Mouse (Mus musculus) limb, embryonic 15.5 days (tissue): ENCODE data around the gene Otud3. TPM values are rescaled to one million over a fixed set of nuclear protein-coding genes. Genes with fewer than 3 reads are reported as not detected.
"Not testable (repeated sequence)": the region's sequence is repeated elsewhere in the genome, so short reads cannot be mapped to it uniquely, and the experiment has no call there.

ENCODE experiments used
- ATAC-seq: fragments of 200-750 bp; cut with Nextera tagmentation; 2 replicates; pipeline ENCODE4 v1.8.0; 2017; ENCODE audit warnings: low read depth, moderate TSS enrichment; ENCODE audit not compliant: insufficient number of reproducible peaks, low FRiP score, low TSS enrichment
- H3K27ac ChIP-seq: fragments of 300-500 bp; sonication (generic); 2 replicates; pipeline ENCODE4 v1.5.1; 2015; ENCODE audit warnings: moderate library complexity, mild to moderate bottlenecking, inconsistent platforms
- H3K27me3 ChIP-seq: fragments of 300-500 bp; sonication (generic); 2 replicates; pipeline ENCODE4 v1.6.1; 2015; ENCODE audit warnings: inconsistent platforms
- H3K36me3 ChIP-seq: fragments of 300-500 bp; sonication (generic); 2 replicates; pipeline ENCODE4 v1.6.1; 2015; ENCODE audit warnings: inconsistent platforms
- H3K4me1 ChIP-seq: fragments of 300-500 bp; sonication (generic); 2 replicates; pipeline ENCODE4 v1.6.1; 2015; ENCODE audit warnings: inconsistent platforms
- H3K4me2 ChIP-seq: fragments of 300-500 bp; sonication (generic); 2 replicates; pipeline ENCODE4 v1.6.1; 2015; ENCODE audit warnings: mild to moderate bottlenecking, inconsistent platforms
- H3K4me3 ChIP-seq: fragments of 300-500 bp; sonication (generic); 2 replicates; pipeline ENCODE4 v1.5.1; 2015; ENCODE audit warnings: mild to moderate bottlenecking, inconsistent platforms
- H3K9ac ChIP-seq: fragments of 300-500 bp; sonication (generic); 2 replicates; pipeline ENCODE4 v1.6.1; 2015; ENCODE audit warnings: inconsistent platforms
- H3K9me3 ChIP-seq: fragments of 300-500 bp; sonication (generic); 2 replicates; pipeline ENCODE4 v1.6.1; 2016; ENCODE audit warnings: inconsistent platforms
- WGBS: fragments of 180-500 bp; shearing (Covaris S2); methylation state at CpG from one replicate; pipeline ENCODE4 v1.1.7; 2015; 5-methylcytosine and 5-hydroxymethylcytosine counted together
- polyA plus RNA-seq: library from polyadenylated mRNA; unstranded; fragments of >200 nt; fragmentation: Nextera tagmentation; extraction: Ambion mirVana; gene quantifications from 2 replicates; pipeline ENCODE4 v1.2.1, GENCODE M21; 2015

Otud3 gene
- polyA plus RNA-seq, 1 experiment from 2014 or later = 2.6 TPM

DNA sequence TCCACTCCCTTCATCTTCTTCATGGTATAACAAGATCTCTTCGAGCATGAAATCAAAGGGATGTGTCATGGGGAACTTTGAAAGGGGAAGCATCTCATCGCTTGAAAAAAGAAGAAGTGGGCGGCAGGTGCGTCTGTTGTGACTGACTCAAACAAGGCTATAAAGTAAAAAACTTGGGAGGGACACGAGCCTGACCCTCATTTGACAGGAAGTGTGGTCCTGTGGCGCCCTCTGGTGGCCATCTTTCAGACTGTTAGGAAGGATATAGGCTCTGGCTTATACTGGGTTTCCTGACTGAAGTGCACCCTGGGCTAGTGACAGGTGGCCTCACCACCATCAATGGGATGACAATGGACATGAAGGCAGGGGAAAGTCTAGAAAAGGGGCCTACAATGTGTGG is 29.5 kb downstream of the Otud3 start:
- H3K36me3 ChIP-seq = no peaks in the 10 kb centered on the region
- H3K27me3 ChIP-seq = no peaks in the 10 kb centered on the region; the same call in 1 of the 2 replicates
- no peak overlapping the region for H3K9ac ChIP-seq
- no peak for ATAC-seq
- no peak overlapping the region for H3K4me2 ChIP-seq
- H3K4me1 ChIP-seq = peaks cover 9% of the 10 kb centered on the region
- WGBS = 12% methylated on average over 6 of the region's 6 CpGs
- H3K27ac ChIP-seq = no peak overlapping the region
- H3K9me3 ChIP-seq = no peaks in the 10 kb centered on the region
- no peak overlapping the region for H3K4me3 ChIP-seq

DNA sequence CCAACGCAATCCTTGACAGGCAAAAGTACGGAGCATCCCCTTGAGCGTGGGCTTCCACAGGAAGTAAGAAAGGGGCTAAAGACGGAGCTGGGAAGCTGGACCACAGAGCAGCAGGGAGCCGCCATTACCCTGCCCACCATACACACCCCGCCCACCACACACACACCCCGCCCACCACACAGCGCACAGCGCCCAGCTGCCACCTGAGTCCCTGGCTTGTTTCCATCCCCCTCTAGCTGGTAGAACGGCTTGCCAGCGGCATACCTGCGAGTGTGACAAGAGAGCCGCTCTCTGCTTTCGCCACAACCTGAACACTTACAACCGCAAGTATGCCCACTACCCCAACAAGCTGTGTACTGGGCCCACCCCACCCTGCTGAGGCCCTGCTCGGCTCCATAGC is 31.6 kb downstream of the Otud3 start:
- WGBS = 10% methylated on average over 16 of the region's 16 CpGs
- Histone ChIP-seq H3K4me3 (peak overlapping the region; percentile 14), H3K4me1 (peaks cover 9% of the 10 kb centered on the region), H3K4me2 (peak overlapping the region; percentile 37), H3K9ac (no peak overlapping the region), H3K27ac (no peak overlapping the region), H3K9me3 (no peaks in the 10 kb centered on the region), H3K36me3 (no peaks in the 10 kb centered on the region), H3K27me3 (no peaks in the 10 kb centered on the region; the same call in 1 of the 2 replicates)
- ATAC-seq = no peak

- H3K27me3 ChIP-seq = no peaks in the 10 kb centered on the region; the same call in 1 of the 2 replicates
- peaks cover 9% of the 10 kb centered on the region for H3K4me1 ChIP-seq
- H3K9me3 ChIP-seq = no peaks in the 10 kb centered on the region
- no peak overlapping the region for H3K27ac ChIP-seq
- H3K4me3 ChIP-seq = no peak overlapping the region
- no peak overlapping the region for H3K4me2 ChIP-seq
- H3K9ac ChIP-seq = no peak overlapping the region
- no peaks in the 10 kb centered on the region for H3K36me3 ChIP-seq
- WGBS = 87% methylated on average over 7 of the region's 7 CpGs
- ATAC-seq = no peak
Measured at GRCm38 (mm10) chr4:138880811-138881584, 32.7 kb downstream of the Otud3 start.

GRCm38 (mm10) chr4:138879808-138880207 is 33.9 kb downstream of the Otud3 start:
- Histone ChIP-seq H3K4me1 (peaks cover 9% of the 10 kb centered on the region), H3K9me3 (no peaks in the 10 kb centered on the region), H3K4me3 (no peak overlapping the region), H3K27me3 (no peaks in the 10 kb centered on the region; the same call in 1 of the 2 replicates), H3K4me2 (no peak overlapping the region), H3K36me3 (no peaks in the 10 kb centered on the region), H3K27ac (no peak overlapping the region), H3K9ac (no peak overlapping the region)
- ATAC-seq = no peak
- 79% methylated on average over 11 of the region's 11 CpGs for WGBS

DNA sequence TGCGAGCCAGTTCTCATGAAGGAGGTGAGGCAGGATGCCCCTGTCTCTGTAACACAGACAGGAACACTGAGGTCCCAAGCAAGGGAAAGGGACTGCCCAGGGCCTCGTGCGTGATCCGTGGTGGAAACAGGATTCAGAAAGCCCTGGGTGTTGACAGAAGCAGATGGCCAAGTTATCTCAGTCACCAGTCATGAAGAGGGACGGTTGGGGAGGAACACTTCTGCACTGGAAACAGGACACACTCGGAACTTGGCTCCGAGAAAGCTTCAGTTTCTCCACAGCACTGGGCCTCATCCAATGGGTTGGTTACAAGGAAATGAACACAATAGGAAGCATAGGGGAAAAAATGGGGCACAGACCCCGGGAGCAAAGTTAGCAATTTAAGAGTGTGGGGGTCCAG is 35.0 kb downstream of the Otud3 start:
- no peak for ATAC-seq

GRCm38 (mm10) chr4:138877731-138878130 is 36.0 kb downstream of the Otud3 start, which contains the start of gene Pla2g2e:
Gene Pla2g2e (plus strand): TSS chr4:138877942.
- Histone ChIP-seq H3K36me3 (no peaks in the 10 kb centered on the region), H3K4me3 (no peak within 1 kb of the TSS), H3K4me1 (peaks cover 9% of the 10 kb centered on the region), H3K9ac (no peak within 1 kb of the TSS), H3K27me3 (no peaks in the 10 kb centered on the region; the same call in 1 of the 2 replicates), H3K9me3 (no peaks in the 10 kb centered on the region), H3K27ac (no peak within 1 kb of the TSS), H3K4me2 (no peak within 1 kb of the TSS)
- ATAC-seq = no peak
- 65% methylated on average over 4 of the region's 4 CpGs for WGBS

More for the DNA sequence above, 35.0 kb downstream of the Otud3 start:
- peaks cover 9% of the 10 kb centered on the region for H3K4me1 ChIP-seq
- no peaks in the 10 kb centered on the region for H3K9me3 ChIP-seq
- 42% methylated on average over 8 of the region's 8 CpGs for WGBS
- H3K27me3 ChIP-seq = no peaks in the 10 kb centered on the region; the same call in 1 of the 2 replicates
- no peak overlapping the region for H3K9ac ChIP-seq
- no peaks in the 10 kb centered on the region for H3K36me3 ChIP-seq
- H3K27ac ChIP-seq = no peak overlapping the region
- H3K4me2 ChIP-seq = no peak overlapping the region
- no peak overlapping the region for H3K4me3 ChIP-seq

- H3K36me3 ChIP-seq = no peaks in the 10 kb centered on the region
- H3K27me3 ChIP-seq = no peaks in the 10 kb centered on the region
- no peak overlapping the region for H3K4me3 ChIP-seq
- H3K4me2 ChIP-seq = no peak overlapping the region
- no peak for ATAC-seq
- no peaks in the 10 kb centered on the region for H3K9me3 ChIP-seq
- no peak overlapping the region for H3K27ac ChIP-seq
- H3K9ac ChIP-seq = no peak overlapping the region
- H3K4me1 ChIP-seq = no peaks in the 10 kb centered on the region
- 94% methylated on average over 2 of the region's 2 CpGs for WGBS
Measured at GRCm38 (mm10) chr4:138875986-138876385, 37.8 kb downstream of the Otud3 start.

DNA sequence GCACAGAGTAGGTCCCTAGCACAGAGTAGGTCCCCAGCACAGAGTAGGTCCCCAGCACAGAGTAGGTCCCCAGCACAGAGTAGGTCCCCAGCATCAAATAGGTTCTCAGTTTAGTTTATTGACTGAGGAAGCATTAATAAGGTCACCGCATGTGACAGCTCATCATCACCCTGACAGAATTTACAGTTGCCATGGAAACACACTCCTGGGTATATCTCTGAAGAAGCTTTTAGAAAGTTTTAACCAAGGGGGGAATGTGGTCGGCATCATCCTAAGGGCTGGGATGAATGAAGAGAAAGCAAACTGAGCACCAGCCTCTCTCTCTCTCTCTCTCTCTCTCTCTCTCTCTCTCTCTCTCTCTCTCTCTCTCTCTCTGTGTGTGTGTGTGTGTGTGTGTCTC is 38.5 kb downstream of the Otud3 start:
- H3K9ac ChIP-seq, H3K27ac ChIP-seq, ATAC-seq, H3K36me3 ChIP-seq, H3K4me1 ChIP-seq, H3K4me3 ChIP-seq, H3K27me3 ChIP-seq, H3K4me2 ChIP-seq, H3K9me3 ChIP-seq: not testable (repeated sequence)
- 84% methylated on average over 2 of the region's 2 CpGs for WGBS

GRCm38 (mm10) chr4:138873864-138874263 is 39.9 kb downstream of the Otud3 start, which contains the start of gene Gm13030:
Gene Gm13030 (minus strand): TSS chr4:138873964.
- H3K4me3 ChIP-seq = no peak within 1 kb of the TSS
- no peaks in the 10 kb centered on the region for H3K4me1 ChIP-seq
- no peaks in the 10 kb centered on the region for H3K27me3 ChIP-seq
- 85% methylated on average over 6 of the region's 6 CpGs for WGBS
- no peak within 1 kb of the TSS for H3K27ac ChIP-seq
- no peak within 1 kb of the TSS for H3K9ac ChIP-seq
- ATAC-seq = no peak
- no peak within 1 kb of the TSS for H3K4me2 ChIP-seq
- H3K9me3 ChIP-seq = no peaks in the 10 kb centered on the region
- H3K36me3 ChIP-seq = no peaks in the 10 kb centered on the region

GRCm38 (mm10) chr4:138868666-138869065 is 45.1 kb downstream of the Otud3 start:
- Histone ChIP-seq H3K9ac (no peak overlapping the region), H3K36me3 (no peaks in the 10 kb centered on the region), H3K27me3 (no peaks in the 10 kb centered on the region), H3K4me2 (no peak overlapping the region), H3K27ac (no peak overlapping the region), H3K4me3 (no peak overlapping the region), H3K9me3 (no peaks in the 10 kb centered on the region), H3K4me1 (no peaks in the 10 kb centered on the region)
- no peak for ATAC-seq
- WGBS = 43% methylated on average over 8 of the region's 8 CpGs

DNA sequence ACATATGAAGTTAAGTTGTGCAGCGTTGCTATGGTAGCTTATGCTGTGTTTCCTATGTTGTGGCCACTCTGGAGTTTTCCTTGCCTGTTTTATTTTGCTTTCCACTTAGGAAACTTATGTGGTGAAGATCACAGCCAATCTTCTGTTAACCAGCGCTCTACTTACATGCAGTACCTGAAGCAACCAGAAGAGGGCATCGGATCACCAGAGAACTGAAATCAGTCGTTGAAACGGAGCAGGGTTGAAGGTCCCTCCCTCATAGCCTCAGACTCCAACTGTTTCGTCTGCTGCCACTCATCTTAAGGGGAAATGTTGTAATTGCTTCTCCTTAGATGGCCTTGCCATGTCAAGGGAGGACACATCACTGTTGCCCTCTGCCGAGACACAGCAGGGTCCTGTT is 47.3 kb downstream of the Otud3 start:
- ATAC-seq = no peak
- 12% methylated on average over 7 of the region's 7 CpGs for WGBS
- no peaks in the 10 kb centered on the region for H3K9me3 ChIP-seq
- H3K27ac ChIP-seq = no peak overlapping the region
- H3K9ac ChIP-seq = no peak overlapping the region
- H3K36me3 ChIP-seq = no peaks in the 10 kb centered on the region
- peaks cover 3% of the 10 kb centered on the region; the same call in 1 of the 2 replicates for H3K27me3 ChIP-seq
- H3K4me3 ChIP-seq = no peak overlapping the region
- H3K4me2 ChIP-seq = no peak overlapping the region
- no peaks in the 10 kb centered on the region for H3K4me1 ChIP-seq

GRCm38 (mm10) chr4:138865991-138866390 is 47.8 kb downstream of the Otud3 start:
- Histone ChIP-seq H3K27ac (no peak overlapping the region), H3K4me3 (no peak overlapping the region), H3K27me3 (peaks cover 3% of the 10 kb centered on the region; the same call in 1 of the 2 replicates), H3K36me3 (no peaks in the 10 kb centered on the region), H3K9ac (no peak overlapping the region), H3K9me3 (no peaks in the 10 kb centered on the region), H3K4me1 (no peaks in the 10 kb centered on the region), H3K4me2 (no peak overlapping the region)
- no peak for ATAC-seq
- WGBS = 67% methylated on average over 6 of the region's 6 CpGs
